ENCODE assay signal across 8 mouse cellular contexts in the genomic region with DNA sequence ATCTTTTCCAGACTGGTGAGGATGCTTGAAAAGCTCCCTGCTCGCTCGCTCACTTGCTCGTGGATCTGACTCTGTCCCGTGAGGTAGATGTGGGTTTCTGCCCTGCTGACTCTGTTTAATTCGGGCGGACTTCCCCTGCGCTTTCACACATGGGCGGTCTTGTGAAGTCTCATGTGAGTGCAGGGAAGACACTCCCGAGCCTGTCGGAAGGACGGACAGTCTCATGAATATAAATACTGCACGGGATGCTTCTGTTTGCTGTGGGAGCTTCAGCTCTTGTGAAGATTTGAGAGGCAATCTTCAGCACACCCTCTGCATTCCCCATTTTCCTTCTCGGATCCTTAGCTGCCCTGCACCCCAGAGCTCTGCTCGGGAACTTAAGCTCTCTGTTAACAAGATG.
DNase-seq lines count a peak whose midpoint lies in the region; ATAC-seq lines count a peak whose summit lies in the region.

No protein-coding gene starts in this region.

- no peaks in the 10 kb centered on the region for H3K36me3 ChIP-seq in stomach, embryonic 15.5 days

- H3K4me1 ChIP-seq in stomach, embryonic 15.5 days: no peaks in the 10 kb centered on the region

- H3K4me2 ChIP-seq in stomach, embryonic 15.5 days: peak overlapping the region; percentile 26

- no peaks in the 10 kb centered on the region for H3K27me3 ChIP-seq in stomach, embryonic 15.5 days (replicated peaks)

- no peaks in the 10 kb centered on the region for H3K9me3 ChIP-seq in stomach, embryonic 15.5 days

- 23% methylated on average over 14 of the region's 14 CpGs for WGBS in stomach, embryonic 15.5 days

- DNase-seq in adrenal gland, adult 2 months: peak; percentile 16
- DNase-seq in adrenal gland, adult 18-20 months (ENCODE audit: low spot score in 2 of 2): no peak
- DNase-seq in retina, postnatal 1 day: peak; percentile 56
- no peak for DNase-seq in retina, embryonic 14.5 days (ENCODE audit: low spot score)
- peak; percentile 49 for DNase-seq in lung, postnatal 14 days
- no peak for DNase-seq in urinary bladder, postnatal 4 days (ENCODE audit: low spot score in 2 of 2)
- no peak for DNase-seq in testis, postnatal 14 days (ENCODE audit: low spot score)

- H3K4me3 ChIP-seq in stomach, embryonic 15.5 days (replicated peaks): no peak overlapping the region

- no peak overlapping the region for H3K9ac ChIP-seq in stomach, embryonic 15.5 days

- no peak for ATAC-seq in stomach, embryonic 15.5 days (ENCODE audit: insufficient read depth, low FRiP score, low read depth)

- no peak overlapping the region for H3K27ac ChIP-seq in stomach, embryonic 15.5 days

Comparison
In these comparisons a context has a peak if more than half of its experiments do, and no peak if none do; other contexts are left out.
1. DNase-seq: peak in adrenal gland, adult 2 months (single experiment), retina, postnatal 1 day (single experiment) and lung, postnatal 14 days (single experiment); none in adrenal gland, adult 18-20 months (0 of 2), retina, embryonic 14.5 days (single experiment), urinary bladder, postnatal 4 days (0 of 2) and testis, postnatal 14 days (single experiment).